Mouse (Mus musculus): ENCODE data around the gene Bdh2. TPM values are rescaled to one million over a fixed set of nuclear protein-coding genes. Genes with fewer than 3 reads are reported as not detected.
A peak's percentile ranks its signal among the peaks of the same experiment; 100 is the strongest.

Bdh2 gene
- total RNA-seq, 2 experiments from 2014 or later: not detected

- ATAC-seq (replicated peaks; ENCODE audit: poor library complexity, severe bottlenecking): no peak
Measured at GRCm38 (mm10) chr3:135293703-135294102, 12.7 kb downstream of the Bdh2 start.

GRCm38 (mm10) chr3:135295559-135295958 lies 14.5 kb downstream of the Bdh2 start:
- ATAC-seq (replicated peaks; ENCODE audit: poor library complexity, severe bottlenecking): no peak

- peak; percentile 62 for ATAC-seq (replicated peaks; ENCODE audit: poor library complexity, severe bottlenecking)
Measured at GRCm38 (mm10) chr3:135298560-135298959, 17.5 kb downstream of the Bdh2 start.

GRCm38 (mm10) chr3:135300081-135300480 lies 19.1 kb downstream of the Bdh2 start:
- no peak for ATAC-seq (replicated peaks; ENCODE audit: poor library complexity, severe bottlenecking)

GRCm38 (mm10) chr3:135304060-135304459 lies 23.0 kb downstream of the Bdh2 start:
- ATAC-seq (replicated peaks; ENCODE audit: poor library complexity, severe bottlenecking): no peak

- ATAC-seq (replicated peaks; ENCODE audit: poor library complexity, severe bottlenecking): no peak
Measured at GRCm38 (mm10) chr3:135304566-135304965, 23.5 kb downstream of the Bdh2 start.

GRCm38 (mm10) chr3:135307411-135308259 lies 26.6 kb downstream of the Bdh2 start, which contains the start of gene Slc9b2:
TSS of gene Slc9b2 (plus strand) at chr3:135307700.
- ATAC-seq (replicated peaks; ENCODE audit: poor library complexity, severe bottlenecking): peak; percentile 99

GRCm38 (mm10) chr3:135312916-135313491 lies 32.0 kb downstream of the Bdh2 start:
- ATAC-seq (replicated peaks; ENCODE audit: poor library complexity, severe bottlenecking): no peak

GRCm38 (mm10) chr3:135313727-135314126 lies 32.7 kb downstream of the Bdh2 start:
- ATAC-seq (replicated peaks; ENCODE audit: poor library complexity, severe bottlenecking): no peak

- ATAC-seq (replicated peaks; ENCODE audit: poor library complexity, severe bottlenecking): no peak
Measured at GRCm38 (mm10) chr3:135314811-135315210, 33.8 kb downstream of the Bdh2 start.

GRCm38 (mm10) chr3:135315720-135316425 lies 34.9 kb downstream of the Bdh2 start:
- ATAC-seq (replicated peaks; ENCODE audit: poor library complexity, severe bottlenecking): no peak

- ATAC-seq (replicated peaks; ENCODE audit: poor library complexity, severe bottlenecking): no peak
Measured at GRCm38 (mm10) chr3:135318331-135318730, 37.3 kb downstream of the Bdh2 start.

GRCm38 (mm10) chr3:135324354-135324753 lies 43.3 kb downstream of the Bdh2 start:
- ATAC-seq (replicated peaks; ENCODE audit: poor library complexity, severe bottlenecking): no peak

- no peak for ATAC-seq (replicated peaks; ENCODE audit: poor library complexity, severe bottlenecking)
Measured at GRCm38 (mm10) chr3:135327176-135327575, 46.2 kb downstream of the Bdh2 start.

GRCm38 (mm10) chr3:135327601-135328000 lies 46.6 kb downstream of the Bdh2 start:
- ATAC-seq (replicated peaks; ENCODE audit: poor library complexity, severe bottlenecking): no peak

- peak; percentile 88 for ATAC-seq (replicated peaks; ENCODE audit: poor library complexity, severe bottlenecking)
Measured at GRCm38 (mm10) chr3:135328560-135328959, 47.5 kb downstream of the Bdh2 start.

GRCm38 (mm10) chr3:135332691-135333090 lies 51.7 kb downstream of the Bdh2 start:
- no peak for ATAC-seq (replicated peaks; ENCODE audit: poor library complexity, severe bottlenecking)

- no peak for ATAC-seq (replicated peaks; ENCODE audit: poor library complexity, severe bottlenecking)
Measured at GRCm38 (mm10) chr3:135333763-135334162, 52.7 kb downstream of the Bdh2 start.

GRCm38 (mm10) chr3:135347739-135348264 lies 66.8 kb downstream of the Bdh2 start, which contains the start of gene Slc9b1:
TSS of gene Slc9b1 (plus strand) at chr3:135348029.
- ATAC-seq (replicated peaks; ENCODE audit: poor library complexity, severe bottlenecking): no peak

- no peak for ATAC-seq (replicated peaks; ENCODE audit: poor library complexity, severe bottlenecking)
Measured at GRCm38 (mm10) chr3:135349022-135349421, 68.0 kb downstream of the Bdh2 start.

- ATAC-seq (replicated peaks; ENCODE audit: poor library complexity, severe bottlenecking): no peak
Measured at GRCm38 (mm10) chr3:135351857-135352256, 70.8 kb downstream of the Bdh2 start.
